Mouse (Mus musculus): Measurements from ENCODE around the gene A230050P20Rik.

The A230050P20Rik gene

GRCm38 (mm10) chr9:20875021-20875790 lies 6.8 kb downstream of the A230050P20Rik start:
- DNase-seq, result no peak

GRCm38 (mm10) chr9:20876318-20877117 lies 8.1 kb downstream of the A230050P20Rik start:
- no peak for DNase-seq

GRCm38 (mm10) chr9:20877118-20878040 lies 8.9 kb downstream of the A230050P20Rik start:
- DNase-seq, result no peak

GRCm38 (mm10) chr9:20878041-20878709 lies 9.7 kb downstream of the A230050P20Rik start:
- DNase-seq, result peak; percentile 99

GRCm38 (mm10) chr9:20878710-20879065 lies 10.2 kb downstream of the A230050P20Rik start:
- DNase-seq, result peak in 1 of 2 experiments; percentile 60

GRCm38 (mm10) chr9:20879097-20879792 lies 10.8 kb downstream of the A230050P20Rik start, which contains the start of gene Angptl6:
TSS of gene Angptl6 (minus strand) at chr9:20879727.
- no peak for DNase-seq

- DNase-seq, result no peak
These were observed 18.1 kb downstream of the A230050P20Rik start for GRCm38 (mm10) chr9:20886563-20886962.

GRCm38 (mm10) chr9:20887191-20887590 lies 18.7 kb downstream of the A230050P20Rik start:
- no peak for DNase-seq

GRCm38 (mm10) chr9:20887704-20888385 lies 19.4 kb downstream of the A230050P20Rik start, which contains the start of gene Ppan:
TSS of gene Ppan (plus strand) at chr9:20888175.
- DNase-seq, result peak; percentile 90 to 94

GRCm38 (mm10) chr9:20888386-20888765 lies 19.9 kb downstream of the A230050P20Rik start:
- DNase-seq, result no peak

GRCm38 (mm10) chr9:20889185-20890141 lies 21.0 kb downstream of the A230050P20Rik start:
- DNase-seq, result no peak

GRCm38 (mm10) chr9:20890411-20890810 lies 22.0 kb downstream of the A230050P20Rik start:
- no peak for DNase-seq

- DNase-seq, result no peak
These were observed 23.1 kb downstream of the A230050P20Rik start for GRCm38 (mm10) chr9:20891339-20892103.

- no peak for DNase-seq
These were observed 23.7 kb downstream of the A230050P20Rik start for GRCm38 (mm10) chr9:20892104-20892653.

- DNase-seq, result no peak
These were observed 24.6 kb downstream of the A230050P20Rik start for GRCm38 (mm10) chr9:20893069-20893468.

GRCm38 (mm10) chr9:20893590-20894343 lies 25.3 kb downstream of the A230050P20Rik start:
- no peak for DNase-seq

- no peak for DNase-seq
These were observed 26.2 kb downstream of the A230050P20Rik start for GRCm38 (mm10) chr9:20894629-20895028.

- DNase-seq, result no peak
These were observed 26.9 kb downstream of the A230050P20Rik start for GRCm38 (mm10) chr9:20895382-20895781.
